Mouse (Mus musculus) small intestine, adult 2 months (tissue): ENCODE measurements around the gene Eml3.

Experiments
- CTCF ChIP-seq: fragments of 200-500 bp; IDR thresholded peaks from 2 replicates; pipeline ENCODE4 v1.5.1; 2012; ENCODE audit warnings: low read depth, mild to moderate bottlenecking, control low read depth, inconsistent platforms, low read length, moderate library complexity, mixed read lengths; ENCODE audit not compliant: insufficient replicate concordance, insufficient read length; ENCODE audit errors: extremely low read depth
- POLR2A ChIP-seq: fragments of 200-500 bp; IDR thresholded peaks from 2 replicates; pipeline ENCODE4 v1.6.1; 2012; ENCODE audit warnings: low read depth, mild to moderate bottlenecking, control low read depth, inconsistent platforms, low read length, moderate library complexity

DNA sequence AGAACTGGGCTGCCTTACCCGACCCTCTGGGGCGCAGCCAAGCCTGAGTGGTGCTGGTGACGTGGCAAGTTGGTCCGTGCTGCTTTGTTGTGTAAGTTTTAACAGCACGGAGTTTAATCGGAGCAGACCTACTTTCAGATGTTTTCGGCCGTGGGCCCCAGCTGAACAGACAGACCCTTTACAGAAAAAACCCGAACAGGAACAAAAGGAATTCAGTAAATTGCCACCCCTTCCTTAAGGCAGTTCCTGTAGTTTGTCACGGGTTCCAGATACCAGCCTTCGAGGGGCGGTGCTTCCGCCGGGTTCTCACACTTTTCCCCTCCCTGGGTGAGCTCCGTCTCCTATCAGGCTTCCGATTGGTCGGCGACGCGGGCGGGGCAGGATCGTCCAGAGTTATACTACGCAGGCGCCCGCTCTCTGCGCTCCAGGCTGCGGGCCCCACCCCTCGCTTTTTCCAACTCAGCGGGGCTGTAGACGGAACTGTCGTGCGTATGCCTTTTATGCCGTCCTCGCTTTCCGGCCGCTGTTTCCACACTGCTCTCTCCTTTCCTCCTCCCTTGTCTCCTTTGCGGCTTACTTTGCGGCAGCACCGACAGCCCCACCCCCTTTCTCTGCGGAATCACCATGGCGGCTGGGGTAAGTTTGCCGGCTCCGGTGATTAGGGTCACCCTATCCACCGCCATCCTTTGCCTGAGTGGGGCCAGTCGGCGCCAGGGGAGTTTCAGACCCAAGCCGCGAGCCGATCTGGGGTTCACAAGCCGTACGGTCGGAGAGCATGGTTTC, 37.4 kb downstream of the Eml3 start, which contains the start of gene Eef1g:
- TF ChIP-seq CTCF: no peak
- peak; percentile 42; the same call in 1 of the 2 replicates for TF ChIP-seq POLR2A
